Mouse (Mus musculus) ovary, postnatal 14 days (tissue): ENCODE results near the gene Scn4b.

ENCODE experiments used
- DNase-seq: peaks from one replicate; pipeline ENCODE4 v3.0.0; 2022; ENCODE audit warnings: low spot score

The Scn4b gene

GRCm38 (mm10) chr9:45138191-45139032, at the start of gene Scn4b:
Gene Scn4b (plus strand): TSS chr9:45138395.
- DNase-seq = no peak

GRCm38 (mm10) chr9:45090811-45091210, 47.4 kb upstream of the Scn4b start:
- DNase-seq = no peak

GRCm38 (mm10) chr9:45092641-45093040, 45.6 kb upstream of the Scn4b start:
- DNase-seq = no peak

- DNase-seq = no peak
These were observed 42.9 kb upstream of the Scn4b start for GRCm38 (mm10) chr9:45095149-45095937.

GRCm38 (mm10) chr9:45097877-45098276, 40.3 kb upstream of the Scn4b start:
- no peak for DNase-seq

- DNase-seq = no peak
These were observed 39.8 kb upstream of the Scn4b start for GRCm38 (mm10) chr9:45098426-45098825.

GRCm38 (mm10) chr9:45102528-45102927, 35.7 kb upstream of the Scn4b start:
- DNase-seq = no peak

GRCm38 (mm10) chr9:45103211-45103979, 34.8 kb upstream of the Scn4b start:
- no peak for DNase-seq

- DNase-seq = no peak
These were observed 32.4 kb upstream of the Scn4b start for GRCm38 (mm10) chr9:45105596-45106374.

- no peak for DNase-seq
These were observed 22.5 kb upstream of the Scn4b start for GRCm38 (mm10) chr9:45115706-45116105.

- DNase-seq = no peak
These were observed 21.4 kb upstream of the Scn4b start for GRCm38 (mm10) chr9:45116819-45117218.

GRCm38 (mm10) chr9:45117741-45118431, 20.3 kb upstream of the Scn4b start, which contains the start of gene Scn2b:
Gene Scn2b (plus strand): TSS chr9:45117782.
- no peak for DNase-seq

GRCm38 (mm10) chr9:45118552-45118951, 19.6 kb upstream of the Scn4b start:
- no peak for DNase-seq

GRCm38 (mm10) chr9:45119316-45119953, 18.8 kb upstream of the Scn4b start:
- DNase-seq = no peak

GRCm38 (mm10) chr9:45119954-45120530, 18.2 kb upstream of the Scn4b start:
- no peak for DNase-seq

- no peak for DNase-seq
These were observed 17.6 kb upstream of the Scn4b start for GRCm38 (mm10) chr9:45120567-45120966.

- no peak for DNase-seq
These were observed 17.2 kb upstream of the Scn4b start for GRCm38 (mm10) chr9:45121001-45121400.

- DNase-seq = peak; percentile 65
These were observed 16.4 kb upstream of the Scn4b start for GRCm38 (mm10) chr9:45121769-45122168.

GRCm38 (mm10) chr9:45122209-45122761, 15.9 kb upstream of the Scn4b start:
- no peak for DNase-seq

GRCm38 (mm10) chr9:45125211-45125610, 13.0 kb upstream of the Scn4b start:
- DNase-seq = no peak
